19 mouse cellular contexts compared by ENCODE assay signal in genomic region chr12:5114631-5115030, GRCm38 (mm10).
"Had no signal": no experiment of that assay in that cellular context is flagged by ENCODE, and none has a peak within 500 bp of the region (broad histone marks: within the 10 kb centered on the region; RNA-seq: fewer than 3 reads in every experiment).

No protein-coding gene starts in this region.

- DNase-seq: cerebellum, adult 9-11 months; cerebellum, postnatal 10 days; cerebellum, postnatal 14 days; cerebellum, postnatal 25 days; cerebellum, postnatal 36 days; embryo, embryonic 11 days; forebrain, postnatal 0 days; gastrocnemius, adult 2 months; gastrocnemius, postnatal 10 days; gastrocnemius, postnatal 14 days; gastrocnemius, postnatal 25 days; gastrocnemius, postnatal 36 days; heart, adult 11 months; heart, adult 18-20 months; heart, adult 2 months had no signal

- ATAC-seq: forebrain, embryonic 13.5 days; forebrain, embryonic 14.5 days; forebrain, embryonic 15.5 days; forebrain, embryonic 16.5 days; forebrain, postnatal 0 days had no signal
